Mouse (Mus musculus) midbrain, embryonic 14.5 days (tissue): ENCODE results near the gene Ckb. TPM values are rescaled to one million over a fixed set of nuclear protein-coding genes. Genes with fewer than 3 reads are reported as not detected.

Experiments used
- ATAC-seq: fragments of 200-750 bp; cut with Nextera tagmentation; 2 replicates; pipeline ENCODE4 v1.8.0; 2017; ENCODE audit warnings: moderate number of reproducible peaks, moderate library complexity; ENCODE audit not compliant: low FRiP score, low TSS enrichment
- DNase-seq: peaks from one replicate; pipeline ENCODE4 v3.0.0-alpha.2; 2015
- H3K27ac ChIP-seq: fragments of 300-500 bp; sonication (generic); replicated peaks from 2 replicates; pipeline ENCODE4 v1.5.1; 2014; ENCODE audit warnings: mild to moderate bottlenecking, low read depth, low read length, moderate library complexity
- H3K27me3 ChIP-seq: fragments of 300-500 bp; sonication (generic); 2 replicates; pipeline ENCODE4 v1.6.1; 2014; ENCODE audit warnings: low read length, control low read depth, mixed read lengths; ENCODE audit not compliant: control insufficient read depth, insufficient read depth
- H3K36me3 ChIP-seq: fragments of 300-500 bp; sonication (generic); 2 replicates; pipeline ENCODE4 v1.6.1; 2014; ENCODE audit warnings: low read length, control low read depth; ENCODE audit not compliant: control insufficient read depth, insufficient read depth
- H3K4me1 ChIP-seq: fragments of 300-500 bp; sonication (generic); 2 replicates; pipeline ENCODE4 v1.6.1; 2014; ENCODE audit warnings: mild to moderate bottlenecking, antibody characterized with exemption, low read length, control low read depth; ENCODE audit not compliant: control insufficient read depth, insufficient read depth
- H3K4me2 ChIP-seq: fragments of 300-500 bp; sonication (generic); 2 replicates; pipeline ENCODE4 v1.6.1; 2014; ENCODE audit warnings: mild to moderate bottlenecking, low read length, moderate library complexity
- H3K4me3 ChIP-seq: fragments of 300-500 bp; sonication (generic); replicated peaks from 2 replicates; pipeline ENCODE4 v1.5.1; 2014; ENCODE audit warnings: low read depth, low read length
- H3K9ac ChIP-seq: fragments of 300-500 bp; sonication (generic); replicated peaks from 2 replicates; pipeline ENCODE4 v1.6.1; 2014; ENCODE audit warnings: mild to moderate bottlenecking, low read length, moderate library complexity
- H3K9me3 ChIP-seq: fragments of 300-500 bp; sonication (generic); 2 replicates; pipeline ENCODE4 v1.6.1; 2016; ENCODE audit warnings: low read length, control low read depth, mixed read lengths; ENCODE audit not compliant: control insufficient read depth
- WGBS: fragments of 180-500 bp; shearing (Covaris S2); extraction: QIAGEN DNeasy Blood & Tissue Kit; methylation state at CpG from one replicate; pipeline ENCODE4 v1.1.7; 2014; 5-methylcytosine and 5-hydroxymethylcytosine counted together
- polyA plus RNA-seq: library from polyadenylated mRNA; unstranded; fragments of >200 nt; fragmentation: Nextera tagmentation; extraction: Ambion mirVana; gene quantifications from 2 replicates; pipeline ENCODE4 v1.2.1, GENCODE M21; 2014

Ckb gene
- polyA plus RNA-seq, 1 experiment from 2014 or later: 1,414 TPM

GRCm38 (mm10) chr12:111694880-111695804 is 23.0 kb upstream of the Ckb start:
- 17% methylated on average over 13 of the region's 13 CpGs for WGBS
- Histone ChIP-seq H3K27me3 (no peaks in the 10 kb centered on the region), H3K9ac (peak overlapping the region; percentile 26), H3K36me3 (no peaks in the 10 kb centered on the region), H3K9me3 (no peaks in the 10 kb centered on the region), H3K4me1 (peaks cover 55% of the 10 kb centered on the region), H3K4me3 (no peak overlapping the region), H3K4me2 (peak overlapping the region; percentile 20), H3K27ac (peak overlapping the region; percentile 91)
- ATAC-seq: peak; percentile 54
- DNase-seq: peak; percentile 72

- Histone ChIP-seq H3K9me3 (no peaks in the 10 kb centered on the region), H3K4me3 (no peak overlapping the region), H3K4me2 (peak overlapping the region; percentile 20), H3K9ac (peak overlapping the region; percentile 26; the same call in 1 of the 2 replicates), H3K27me3 (no peaks in the 10 kb centered on the region), H3K4me1 (peaks cover 55% of the 10 kb centered on the region), H3K36me3 (no peaks in the 10 kb centered on the region), H3K27ac (peak overlapping the region; percentile 91)
- ATAC-seq: peak; percentile 17
- no peak for DNase-seq
- WGBS: 2% methylated on average over 12 of the region's 12 CpGs
These were observed 22.2 kb upstream of the Ckb start for GRCm38 (mm10) chr12:111694271-111694781.

- Histone ChIP-seq H3K9me3 (no peaks in the 10 kb centered on the region), H3K4me1 (peaks cover 55% of the 10 kb centered on the region), H3K4me2 (peak overlapping the region; percentile 20), H3K4me3 (no peak overlapping the region), H3K9ac (peak overlapping the region; percentile 35; the same call in 1 of the 2 replicates), H3K27ac (peak overlapping the region; percentile 91), H3K27me3 (no peaks in the 10 kb centered on the region), H3K36me3 (no peaks in the 10 kb centered on the region)
- peak; percentile 81 for ATAC-seq
- WGBS: 6% methylated on average over 18 of the region's 18 CpGs
- DNase-seq: peak; percentile 87
These were observed 21.5 kb upstream of the Ckb start for GRCm38 (mm10) chr12:111693341-111694270.

DNA sequence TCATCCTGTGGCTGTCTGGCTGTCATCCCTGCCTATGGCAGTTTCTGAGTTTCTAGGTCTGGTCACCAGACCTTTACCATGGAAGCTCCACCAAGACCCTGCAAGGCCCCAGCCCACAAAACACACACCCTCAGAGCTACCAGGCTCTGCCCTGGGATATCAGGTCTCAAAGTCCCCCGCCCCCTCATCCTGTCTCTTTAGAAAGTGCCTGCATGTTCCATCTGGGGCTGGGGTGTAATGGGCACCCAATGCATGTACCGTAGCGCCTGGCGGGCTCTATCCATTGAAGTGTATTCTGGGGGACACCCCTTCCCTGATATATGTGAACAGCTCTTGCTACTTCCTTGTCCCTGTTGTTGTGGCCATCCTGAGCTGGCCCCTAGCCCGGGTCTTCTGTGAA is 20.8 kb upstream of the Ckb start:
- H3K4me1 ChIP-seq: peaks cover 61% of the 10 kb centered on the region
- no peak overlapping the region for H3K9ac ChIP-seq
- no peaks in the 10 kb centered on the region for H3K9me3 ChIP-seq
- H3K27me3 ChIP-seq: no peaks in the 10 kb centered on the region
- WGBS: 61% methylated on average over 5 of the region's 5 CpGs
- no peak overlapping the region for H3K4me2 ChIP-seq
- no peaks in the 10 kb centered on the region for H3K36me3 ChIP-seq
- no peak overlapping the region for H3K4me3 ChIP-seq
- DNase-seq: no peak
- peak overlapping the region; percentile 91 for H3K27ac ChIP-seq
- ATAC-seq: no peak

GRCm38 (mm10) chr12:111691346-111691872 is 19.3 kb upstream of the Ckb start:
- ATAC-seq: no peak

DNA sequence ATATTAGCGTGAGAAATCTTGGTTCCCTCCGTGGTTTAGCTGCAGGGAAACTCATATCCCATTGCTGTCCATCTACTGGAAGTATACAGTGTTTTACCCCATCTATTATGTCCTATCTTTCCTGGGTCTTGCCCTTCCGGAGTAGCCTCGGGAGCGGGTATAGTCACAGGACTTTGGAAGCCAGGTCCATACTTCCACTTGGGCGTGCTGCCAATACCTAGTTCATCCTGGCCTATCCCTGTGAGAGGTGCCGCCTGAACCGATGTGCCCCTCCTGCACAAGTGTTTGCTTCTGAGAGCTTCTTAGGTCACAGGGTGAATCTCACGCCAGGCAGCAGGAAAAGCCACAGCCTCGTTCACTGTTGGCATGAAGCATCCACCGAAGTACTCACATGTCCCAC is 17.3 kb upstream of the Ckb start:
- no peaks in the 10 kb centered on the region for H3K27me3 ChIP-seq
- no peak overlapping the region for H3K4me2 ChIP-seq
- peaks cover 54% of the 10 kb centered on the region for H3K4me1 ChIP-seq
- 91% methylated on average over 11 of the region's 11 CpGs for WGBS
- H3K4me3 ChIP-seq: no peak overlapping the region
- H3K27ac ChIP-seq: no peak overlapping the region
- H3K9ac ChIP-seq: no peak overlapping the region
- DNase-seq: no peak
- H3K36me3 ChIP-seq: no peaks in the 10 kb centered on the region
- no peaks in the 10 kb centered on the region for H3K9me3 ChIP-seq
- ATAC-seq: no peak

More at GRCm38 (mm10) chr12:111691346-111691872, 19.3 kb upstream of the Ckb start:
- Histone ChIP-seq H3K36me3 (no peaks in the 10 kb centered on the region), H3K4me2 (no peak overlapping the region), H3K9ac (no peak overlapping the region), H3K27ac (peak overlapping the region; percentile 91), H3K27me3 (no peaks in the 10 kb centered on the region), H3K4me1 (peaks cover 74% of the 10 kb centered on the region), H3K4me3 (no peak overlapping the region), H3K9me3 (no peaks in the 10 kb centered on the region)
- peak; percentile 57 for DNase-seq
- WGBS: 6% methylated on average over 5 of the region's 5 CpGs

GRCm38 (mm10) chr12:111688069-111688428 is 15.9 kb upstream of the Ckb start:
- 8% methylated on average over 2 of the region's 2 CpGs for WGBS
- Histone ChIP-seq H3K27me3 (no peaks in the 10 kb centered on the region), H3K9me3 (no peaks in the 10 kb centered on the region), H3K4me3 (no peak overlapping the region), H3K36me3 (0 out of 2 replicates have a peak, but pooled peaks cover under 1% of the 10 kb centered on the region), H3K27ac (peak overlapping the region; percentile 86), H3K4me1 (peaks cover 41% of the 10 kb centered on the region), H3K4me2 (peak overlapping the region; percentile 4), H3K9ac (no peak overlapping the region)
- DNase-seq: peak; percentile 29
- peak; percentile 13; the same call in 1 of the 2 replicates for ATAC-seq
